Mouse (Mus musculus): ENCODE measurements around the gene Cyp4v3.
A peak's percentile ranks its signal among the peaks of the same experiment; 100 is the strongest.

The Cyp4v3 gene

DNA sequence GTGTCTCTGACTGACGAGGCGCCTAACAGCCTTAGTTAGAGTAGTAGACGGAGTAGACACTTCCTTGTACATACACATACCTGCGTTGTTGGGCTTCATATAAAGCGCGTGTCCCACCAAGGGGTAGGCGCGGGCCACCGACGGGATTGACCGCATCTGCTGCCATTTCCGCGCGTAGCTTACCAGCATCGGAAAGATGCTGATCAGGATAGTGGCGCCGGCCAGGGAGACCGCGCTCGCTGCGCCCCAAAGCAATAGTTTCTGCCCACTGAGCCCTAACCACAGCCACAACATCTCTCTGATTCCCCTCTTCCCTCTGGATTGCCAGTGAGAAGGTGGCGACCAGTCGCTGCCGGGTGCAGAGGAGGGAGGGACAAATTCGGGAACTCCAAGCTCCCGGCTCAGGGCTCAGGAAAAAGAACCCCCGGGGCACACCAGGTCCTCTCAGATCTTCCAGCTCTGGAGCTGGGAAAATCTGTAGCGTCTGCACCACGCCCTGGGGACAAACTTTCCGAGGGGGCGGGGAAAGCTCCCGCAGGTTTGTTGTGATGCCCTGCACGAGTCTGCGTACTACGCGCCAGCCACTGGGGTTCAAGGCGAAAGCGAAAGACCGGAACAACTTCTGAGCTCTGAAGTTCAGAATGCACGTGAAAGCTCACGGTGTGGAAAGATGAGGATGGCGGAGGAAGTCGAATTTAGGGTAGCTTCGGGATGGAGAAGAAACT, at the start of gene Cyp4v3:
Cyp4v3 (minus strand) TSS at position 532 of the 725 bp plus-strand sequence.
- DNase-seq = peak; percentile 57 to 65

DNA sequence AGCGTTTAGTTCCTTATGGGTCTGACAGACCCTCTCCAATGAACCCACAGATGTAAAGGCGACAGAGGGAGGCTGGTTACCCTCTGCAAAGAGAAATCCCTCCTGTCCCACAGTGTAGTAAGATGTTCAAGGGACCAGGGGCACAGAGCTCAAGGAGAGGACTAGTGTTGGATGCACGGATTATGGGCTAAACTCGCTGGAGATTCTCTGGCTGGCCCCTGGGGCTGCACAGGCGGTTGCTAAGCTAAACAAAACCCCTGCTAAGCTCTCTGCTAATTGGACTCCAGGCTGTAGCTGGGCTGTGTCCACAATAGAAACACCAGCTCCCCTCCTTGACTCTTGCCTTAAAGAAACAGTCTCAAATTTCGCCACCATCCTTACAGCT, 48.9 kb upstream of the Cyp4v3 start, which contains the start of gene Fam149a:
Fam149a (minus strand) TSS at position 329 of the 385 bp plus-strand sequence.
- DNase-seq = no peak

DNA sequence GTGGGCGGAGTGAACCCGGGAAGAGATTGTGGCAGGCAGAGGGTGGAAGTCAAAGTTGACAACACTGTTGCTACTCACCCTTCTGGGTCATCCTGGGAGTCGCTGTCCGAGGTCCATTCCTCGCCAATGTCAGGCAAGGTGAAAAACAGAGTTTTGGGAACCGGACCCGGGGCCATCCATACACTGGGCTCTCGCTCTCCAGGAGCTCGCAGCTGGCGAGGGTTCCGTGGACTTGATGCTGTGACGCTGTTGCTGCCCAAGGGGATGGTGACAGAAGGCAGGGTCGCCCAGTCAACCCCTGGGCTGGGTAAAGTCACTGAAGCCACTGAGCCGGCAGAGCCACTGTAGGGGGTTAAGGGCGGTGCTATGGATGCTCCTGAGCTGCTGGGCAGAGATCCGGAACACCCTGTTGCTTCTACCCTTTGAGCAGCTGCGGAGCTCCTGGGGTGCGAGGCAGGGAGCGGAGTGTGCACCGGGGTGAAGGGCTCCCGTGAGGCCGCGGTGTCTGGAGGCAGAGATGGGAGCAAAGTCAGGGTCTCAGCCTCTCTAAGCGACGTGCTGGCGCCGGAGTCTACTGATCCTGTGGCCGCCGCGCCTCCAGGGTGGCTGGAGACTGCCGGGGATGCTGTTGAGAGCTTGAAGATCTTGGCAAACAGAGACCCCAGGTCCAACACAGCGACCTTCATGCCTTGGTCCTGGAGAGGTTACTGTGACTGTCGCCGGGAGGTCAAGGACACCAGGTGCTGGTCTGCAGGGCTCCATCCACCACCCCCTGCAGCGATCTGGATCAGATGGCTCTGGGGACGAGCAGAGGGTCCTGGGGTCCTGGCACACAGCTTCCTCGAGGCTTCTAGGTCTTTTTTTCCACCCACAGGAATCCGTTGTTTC, 48.3 kb upstream of the Cyp4v3 start:
- DNase-seq = no peak

DNA sequence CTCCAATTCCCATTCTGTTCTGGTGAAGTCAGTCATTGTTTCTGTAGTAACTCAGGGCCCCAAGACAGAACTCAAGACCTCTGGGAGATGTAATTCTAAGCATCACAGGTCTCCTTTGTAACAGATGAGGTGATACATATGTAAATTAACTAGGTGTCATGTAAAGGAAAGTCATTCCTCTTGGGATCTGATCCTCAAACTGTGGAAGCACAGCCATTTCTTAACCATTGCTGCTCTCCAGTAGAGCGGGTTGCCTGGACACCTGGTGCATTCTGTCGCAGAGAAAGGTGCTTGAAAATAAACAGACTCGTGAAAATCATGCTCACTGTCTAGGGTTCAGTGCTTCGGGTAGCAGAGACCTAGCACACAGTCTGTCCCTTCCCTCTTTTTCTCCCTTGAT, 47.6 kb upstream of the Cyp4v3 start:
- no peak for DNase-seq

DNA sequence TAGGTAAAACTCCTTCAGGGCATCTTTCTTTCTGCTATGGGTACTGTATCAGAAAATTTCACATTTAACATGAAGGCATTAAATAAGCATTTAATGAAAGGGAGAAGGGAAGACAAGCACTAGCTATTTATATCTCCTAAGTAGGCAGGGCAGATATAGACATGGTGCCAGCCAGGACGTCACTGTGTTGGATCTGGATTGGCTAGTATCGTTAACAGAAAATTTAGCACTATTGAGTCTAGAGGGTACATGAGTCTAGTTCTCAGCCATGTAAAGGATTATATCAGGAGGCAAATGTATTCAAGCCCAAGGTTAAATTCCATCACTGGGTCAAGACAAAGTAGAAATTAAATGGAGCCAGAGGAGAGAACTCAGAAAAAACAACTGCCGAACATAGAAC, 41.1 kb upstream of the Cyp4v3 start:
- no peak for DNase-seq

DNA sequence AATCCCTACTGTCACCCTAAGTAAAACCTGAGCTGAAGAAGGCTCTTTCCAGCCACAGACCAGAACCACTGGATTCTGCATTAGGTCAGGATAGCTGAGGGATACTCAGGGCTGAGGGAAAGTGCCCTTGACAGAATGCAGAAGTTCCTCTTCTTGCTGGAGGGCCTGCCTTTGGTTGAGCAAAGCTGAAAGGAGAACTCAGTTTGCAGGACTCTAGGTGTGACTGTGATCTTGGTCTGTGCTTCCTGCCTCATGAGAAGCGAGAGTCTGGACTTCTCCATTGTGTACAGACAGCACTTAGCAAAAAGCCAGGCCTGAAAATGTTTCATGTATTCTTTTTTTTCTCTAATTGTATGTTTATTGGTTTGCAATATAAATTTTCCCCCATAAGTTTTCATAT, 34.1 kb upstream of the Cyp4v3 start:
- no peak for DNase-seq

DNA sequence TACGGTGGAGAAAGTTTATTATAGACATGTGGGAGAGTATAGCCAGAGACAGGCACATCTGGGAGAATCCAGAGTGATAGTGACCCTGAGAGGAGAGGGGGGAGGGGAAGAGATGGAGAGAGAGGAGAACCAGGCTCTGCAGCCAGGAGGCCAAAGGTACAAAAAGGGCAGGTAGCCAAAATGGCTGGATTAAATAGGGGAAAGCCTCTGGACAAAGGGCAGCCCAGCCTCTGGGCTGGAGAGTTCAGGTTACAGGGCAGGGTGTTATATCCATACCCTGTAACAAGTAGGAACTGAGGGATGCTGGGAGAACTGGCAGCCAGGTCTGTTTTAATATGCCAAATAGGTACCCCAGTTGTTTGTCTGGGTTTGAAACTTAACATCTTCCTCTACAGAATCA, 30.2 kb upstream of the Cyp4v3 start:
- DNase-seq = peak; percentile 17 to 23

DNA sequence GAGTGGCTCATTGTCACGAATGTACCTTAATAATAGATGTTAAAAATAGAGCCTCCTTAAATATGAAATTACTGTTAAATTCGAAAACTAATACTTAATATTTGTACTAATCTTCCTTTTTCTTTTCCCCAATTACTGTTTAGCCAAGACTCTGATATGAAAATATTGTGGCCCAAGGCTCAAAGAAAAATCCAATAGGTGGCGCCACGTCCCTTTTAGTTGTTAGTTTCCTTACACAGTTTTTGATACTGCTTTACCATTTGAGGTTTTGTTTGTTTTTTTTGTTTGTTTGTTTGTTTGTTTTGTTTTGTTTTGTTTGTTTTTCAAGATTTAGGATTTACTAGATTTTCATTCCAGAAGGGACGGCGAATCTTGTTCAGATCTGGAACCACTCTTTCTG, 29.3 kb upstream of the Cyp4v3 start:
- peak in 1 of 2 experiments; percentile 52 for DNase-seq

DNA sequence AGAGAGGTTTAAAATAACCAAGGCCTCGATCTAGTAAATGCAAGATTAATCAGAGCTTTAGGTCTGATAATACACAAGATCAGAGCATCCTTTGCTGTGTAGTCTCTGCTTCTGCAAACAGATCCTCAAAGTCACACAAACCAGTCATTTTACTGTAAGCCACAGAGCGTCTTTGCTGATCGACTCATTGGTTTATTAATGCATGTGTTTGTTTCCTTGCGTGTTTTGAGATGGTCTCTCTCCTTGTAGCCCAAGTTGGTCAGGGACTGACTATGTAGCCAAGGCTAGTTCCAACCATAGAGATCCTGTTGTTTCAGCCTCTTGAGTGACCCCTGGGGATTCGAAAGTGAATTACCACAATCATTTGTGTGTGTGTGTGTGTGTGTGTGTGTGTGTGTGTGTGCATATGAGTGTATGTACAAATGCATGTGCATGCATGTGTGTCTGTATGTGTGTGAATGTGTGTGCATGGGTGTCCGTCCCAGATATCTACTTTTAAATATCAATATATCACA, 26.1 kb upstream of the Cyp4v3 start:
- no peak for DNase-seq

DNA sequence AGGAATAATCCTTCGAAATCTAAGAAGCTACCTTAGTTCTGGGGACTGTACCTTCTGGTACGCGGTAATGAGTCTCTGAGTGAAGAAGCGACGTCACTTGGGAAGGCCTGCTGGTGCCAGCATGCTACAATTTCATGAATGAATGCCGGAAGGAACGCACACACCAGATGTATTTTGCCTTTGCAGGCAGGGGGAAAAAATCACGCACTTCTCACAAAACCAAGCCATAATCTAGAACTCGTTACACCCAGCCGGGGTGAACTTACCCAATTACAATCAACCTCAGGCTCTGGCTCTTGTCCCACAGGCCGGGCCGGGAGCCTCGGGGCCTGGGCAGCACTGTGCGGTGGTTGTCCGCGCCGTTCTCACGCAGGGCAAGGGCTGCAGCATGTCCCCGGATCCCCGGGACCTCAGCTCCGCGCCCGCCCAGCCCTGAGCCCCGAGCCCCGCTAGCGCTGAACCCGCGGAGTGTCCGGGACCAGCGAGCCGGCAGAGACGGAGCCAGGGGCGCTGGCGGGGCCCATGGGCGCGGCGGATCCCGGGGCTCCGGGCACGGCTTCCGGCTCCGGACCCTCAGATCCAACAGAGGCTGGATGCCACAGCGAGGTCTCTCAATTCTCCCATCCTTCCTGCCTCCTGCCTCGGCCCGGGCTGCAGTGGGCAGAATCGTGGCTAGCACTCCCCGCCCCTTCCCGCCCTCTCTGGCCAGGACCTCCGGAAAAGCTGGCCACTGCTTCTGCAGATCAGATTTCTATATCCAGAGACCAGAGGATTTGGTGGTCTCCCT, 25.3 kb upstream of the Cyp4v3 start:
- peak in 1 of 2 experiments; percentile 38 for DNase-seq

DNA sequence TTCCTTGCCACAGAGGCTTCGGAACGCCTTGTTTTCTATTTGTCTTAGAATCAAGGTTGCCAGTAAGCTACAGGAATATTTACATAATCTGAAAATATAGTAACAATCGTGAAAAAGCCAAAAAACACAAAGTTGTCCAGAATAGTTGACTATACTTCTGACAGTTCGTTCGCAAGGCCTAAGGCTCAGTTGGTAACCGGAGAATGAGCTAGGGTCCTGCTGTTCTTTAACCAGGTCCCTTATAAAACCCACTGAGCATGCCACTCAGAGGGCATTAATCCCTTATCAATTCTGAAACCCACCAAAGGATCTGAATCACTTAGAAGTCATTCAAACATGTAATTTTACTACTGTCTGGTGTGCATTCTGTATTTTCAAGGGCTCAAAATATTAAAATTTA, 22.8 kb upstream of the Cyp4v3 start:
- peak in 1 of 2 experiments; percentile 18 for DNase-seq

DNA sequence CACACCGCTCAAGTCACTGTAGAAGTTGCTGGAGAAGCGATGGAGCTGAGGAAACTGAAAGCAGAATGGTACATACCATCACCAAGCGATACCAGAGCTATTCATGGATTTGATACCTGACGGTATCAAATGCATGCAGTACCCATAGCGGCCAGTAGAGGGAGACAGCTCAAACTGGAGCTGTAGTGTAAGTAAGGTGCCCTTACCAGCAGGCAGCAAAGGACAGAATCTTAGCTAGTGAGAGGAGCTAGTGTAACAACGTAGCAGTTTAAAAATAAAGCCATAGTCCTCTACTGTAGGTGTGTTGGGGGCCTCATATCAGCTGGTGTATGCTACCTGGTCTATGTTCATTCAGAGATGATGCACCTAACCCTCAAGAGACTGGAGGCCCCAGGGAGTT, 12.0 kb upstream of the Cyp4v3 start:
- DNase-seq = peak; percentile 54 to 82

DNA sequence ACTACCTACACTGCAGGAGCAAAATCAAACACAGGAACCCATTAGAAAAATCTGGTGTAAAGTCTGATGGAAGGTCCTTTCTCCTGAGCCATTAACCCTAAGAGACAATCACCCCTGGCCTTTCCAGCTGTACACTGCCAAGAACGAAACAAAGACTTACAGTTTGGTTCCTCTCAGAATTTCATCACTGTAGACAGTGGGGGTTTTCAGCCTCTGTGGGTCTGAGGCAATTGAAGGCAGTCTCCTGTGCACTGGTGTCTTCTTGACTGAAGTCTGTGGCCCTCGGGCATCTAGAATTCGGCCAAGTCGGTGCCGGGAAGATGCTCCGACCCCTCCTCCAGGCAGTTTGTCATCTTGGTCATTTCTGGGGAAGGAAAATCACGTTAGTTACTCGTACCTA, 11.3 kb upstream of the Cyp4v3 start:
- no peak for DNase-seq

DNA sequence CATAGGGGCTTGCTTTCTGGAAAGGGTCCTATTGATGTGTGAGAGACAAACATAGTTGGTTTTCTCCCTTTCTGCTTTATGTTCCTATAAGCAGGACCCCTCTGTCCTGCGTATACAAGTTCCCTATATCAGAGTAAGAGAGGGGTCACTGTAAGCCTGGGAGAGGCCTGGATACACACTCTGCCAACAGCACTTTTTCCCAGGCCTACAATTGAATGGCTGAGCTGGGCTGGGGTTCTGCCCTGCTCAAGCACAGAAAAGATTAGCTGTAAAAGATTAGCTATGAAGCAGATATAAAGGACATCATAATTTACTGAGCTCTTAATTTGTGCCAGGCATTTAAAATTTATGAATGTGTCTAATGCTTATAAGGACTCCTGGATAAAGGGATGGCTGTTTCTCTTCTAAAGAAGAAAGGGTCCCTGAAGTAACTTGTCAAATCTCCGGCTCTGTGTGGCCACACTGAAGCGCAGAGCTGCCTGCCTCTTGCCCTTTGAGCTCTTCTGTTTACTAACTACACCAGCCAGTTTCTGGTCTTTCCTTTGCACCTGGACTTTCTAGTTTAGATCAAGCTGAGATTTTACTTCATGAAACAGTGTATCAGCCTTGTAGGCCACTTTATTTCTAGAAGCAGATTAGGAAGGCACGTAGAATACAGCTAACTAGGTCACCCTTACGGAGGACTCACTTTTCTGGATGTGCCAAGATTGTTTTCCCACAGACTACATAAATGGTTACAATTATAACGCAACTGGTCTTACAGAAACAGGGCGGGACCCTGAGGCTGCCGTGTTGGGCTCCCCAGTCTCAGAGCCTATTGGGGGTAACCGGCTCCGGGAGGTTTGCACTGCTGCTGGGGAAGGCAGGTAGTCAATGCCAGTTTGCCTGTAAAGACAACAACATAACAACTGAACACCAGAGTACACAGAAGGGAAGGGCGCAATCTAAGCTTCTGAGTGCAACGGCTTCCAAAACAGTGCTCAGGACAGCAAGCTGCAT, 8.9 kb upstream of the Cyp4v3 start:
- DNase-seq = no peak

DNA sequence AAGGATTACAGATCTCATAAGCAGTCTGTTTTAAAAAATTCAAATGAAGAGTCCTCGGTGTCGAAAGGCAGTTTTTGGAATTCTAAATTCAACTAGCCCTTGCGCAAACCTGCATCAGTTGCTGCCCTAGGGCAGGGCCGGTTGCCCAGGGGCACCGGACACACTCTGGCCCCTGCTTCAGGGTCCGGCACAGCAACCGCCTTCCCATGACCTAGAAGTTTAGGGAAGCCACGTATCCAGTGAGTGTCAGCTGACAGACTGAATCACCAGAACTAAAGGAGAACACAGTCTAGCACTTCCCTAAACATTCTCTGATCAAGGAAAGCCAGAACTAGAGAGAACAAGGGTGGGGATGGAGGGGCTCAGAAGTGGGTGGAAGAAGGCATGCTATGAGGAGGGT, 477 bp upstream of the Cyp4v3 start:
- DNase-seq = peak in 1 of 2 experiments; percentile 6

DNA sequence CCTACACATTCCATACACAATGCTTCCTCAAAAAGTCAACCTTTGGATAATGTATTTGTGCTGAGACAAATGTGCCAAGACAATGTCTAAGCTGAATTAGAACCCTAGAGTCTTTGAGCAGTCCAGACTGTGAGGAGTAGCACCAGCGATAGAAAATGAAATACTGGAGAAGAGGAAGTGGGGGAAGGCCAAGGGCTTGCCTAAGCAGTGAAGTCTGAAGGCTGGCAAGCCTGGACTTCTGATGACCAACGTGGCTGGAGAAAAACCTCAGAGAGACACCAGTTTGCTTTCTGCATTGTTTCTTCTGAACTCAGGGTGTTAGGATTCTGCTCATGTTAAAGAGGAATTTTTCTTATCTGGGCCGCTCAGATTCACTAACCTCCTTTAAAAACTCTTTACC, 2.2 kb downstream of the Cyp4v3 start:
- no peak for DNase-seq

DNA sequence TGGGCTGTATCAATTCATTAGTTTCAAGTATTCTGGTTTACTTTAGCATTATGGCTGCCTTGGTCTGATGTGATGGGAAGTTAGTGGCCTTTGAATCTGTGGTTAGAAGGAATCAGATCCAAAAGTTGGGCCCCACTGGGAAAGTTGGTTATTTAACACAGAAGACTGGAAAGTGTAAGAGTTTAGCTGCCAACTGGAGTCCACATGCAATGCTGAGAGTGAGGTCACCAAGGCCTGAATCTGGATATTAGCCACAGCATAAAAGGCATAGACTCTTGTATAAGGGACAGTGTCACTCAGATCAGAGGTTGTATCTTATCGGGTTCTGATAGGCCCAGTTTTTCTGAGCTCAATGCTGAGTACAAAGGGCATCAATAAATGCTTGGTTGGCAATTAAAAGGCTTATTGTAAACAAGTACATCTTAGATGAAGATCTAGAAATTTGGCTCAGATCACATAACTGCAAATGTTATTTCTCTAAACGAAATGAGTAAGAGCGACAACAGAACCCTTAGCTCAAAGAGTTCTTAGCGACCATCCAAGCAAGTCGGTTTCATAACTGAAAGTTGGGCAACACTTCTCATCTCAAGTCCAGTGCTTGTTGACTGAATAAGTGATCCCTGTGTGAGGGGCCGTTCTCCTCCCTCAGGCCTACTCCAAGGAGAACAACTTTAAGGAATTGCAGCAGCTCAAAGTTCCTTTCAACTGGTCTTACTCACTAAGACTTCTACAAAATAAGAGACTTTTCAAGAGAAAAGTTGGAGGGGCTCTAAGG, 3.6 kb downstream of the Cyp4v3 start:
- no peak for DNase-seq

DNA sequence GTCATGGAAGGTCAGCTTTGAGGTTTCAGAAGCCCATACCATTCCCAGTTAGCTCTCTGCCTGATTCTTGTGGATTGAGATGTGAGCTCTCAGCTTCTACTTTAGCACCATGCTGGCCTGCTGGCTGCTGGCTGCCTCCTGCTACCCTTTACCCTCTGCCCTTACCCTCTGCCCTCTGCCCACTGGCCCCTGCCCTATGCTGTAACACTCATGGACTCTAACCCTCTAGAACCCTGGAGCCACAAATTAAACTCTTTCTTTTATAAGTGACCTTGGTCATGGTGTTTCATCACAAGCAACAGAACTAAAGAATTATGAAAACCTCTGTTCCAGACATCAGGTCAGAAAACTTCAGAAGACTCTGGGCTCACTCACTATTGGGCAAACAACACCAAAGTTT, 5.9 kb downstream of the Cyp4v3 start:
- DNase-seq = peak in 1 of 2 experiments; percentile 8

DNA sequence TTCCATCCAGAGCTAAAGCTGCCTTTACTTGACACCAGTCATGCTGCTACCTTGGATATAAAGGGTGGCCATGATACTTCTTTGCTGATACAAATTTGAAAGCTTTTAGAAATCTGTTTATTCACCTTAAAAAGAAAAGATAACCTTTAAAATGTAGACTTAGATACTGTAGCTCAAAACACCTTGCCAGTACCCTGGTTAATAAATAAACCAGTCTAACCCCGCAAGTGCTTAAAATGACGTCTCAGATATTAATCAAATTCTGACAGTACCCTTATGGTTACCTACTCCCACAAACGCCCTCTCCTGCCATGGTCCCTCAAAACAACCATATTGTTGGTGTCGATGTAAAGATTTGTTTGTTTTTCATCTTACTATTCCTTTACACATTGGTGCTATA, 8.9 kb downstream of the Cyp4v3 start:
- DNase-seq = no peak

DNA sequence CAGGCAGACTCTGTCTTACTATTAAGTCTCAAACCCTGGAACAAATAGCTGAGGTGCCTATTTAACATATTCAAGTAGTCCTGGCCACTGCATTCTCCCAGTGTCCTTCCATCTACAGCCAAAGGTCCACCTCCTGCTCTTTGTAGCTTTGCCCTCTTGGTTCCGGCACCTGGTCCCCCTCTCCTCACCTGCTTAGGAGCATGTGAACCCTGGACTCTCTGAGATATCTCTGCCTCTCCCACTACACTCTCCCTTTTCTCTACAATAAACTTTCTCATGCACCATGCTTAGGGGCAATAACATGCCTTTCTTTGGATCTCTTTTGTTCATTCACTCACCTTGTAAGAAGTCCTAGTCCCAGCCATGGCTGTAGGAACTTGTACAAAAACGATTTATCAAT, 11.7 kb downstream of the Cyp4v3 start:
- no peak for DNase-seq

DNA sequence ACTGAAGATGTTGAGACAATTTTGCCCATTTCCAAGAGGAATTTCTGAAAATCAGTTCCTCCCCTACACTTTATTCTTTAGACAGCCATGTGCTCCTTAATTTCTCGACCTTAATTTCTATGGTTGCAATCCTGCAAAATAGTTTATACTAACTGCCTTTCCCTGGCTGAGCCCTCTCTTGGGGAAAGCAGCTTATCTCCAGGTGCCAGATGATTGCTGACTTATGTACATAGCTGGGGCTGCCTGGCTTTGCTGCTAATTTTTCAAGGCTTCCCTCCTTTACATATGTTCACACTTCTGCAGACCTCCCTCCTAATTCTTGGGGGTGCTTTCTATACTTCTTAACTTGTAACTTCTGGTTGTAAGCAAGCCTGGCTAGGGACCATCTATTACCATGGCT, 12.1 kb downstream of the Cyp4v3 start:
- DNase-seq = no peak
